Mouse (Mus musculus): Measurements from ENCODE around the gene Enkur. TPM values are rescaled to one million over a fixed set of nuclear protein-coding genes. Genes with fewer than 3 reads are reported as not detected.
A peak's percentile ranks its signal among the peaks of the same experiment; 100 is the strongest.

Enkur gene
- polyA plus RNA-seq, 1 experiment from 2014 or later, result 8.4 TPM

DNA sequence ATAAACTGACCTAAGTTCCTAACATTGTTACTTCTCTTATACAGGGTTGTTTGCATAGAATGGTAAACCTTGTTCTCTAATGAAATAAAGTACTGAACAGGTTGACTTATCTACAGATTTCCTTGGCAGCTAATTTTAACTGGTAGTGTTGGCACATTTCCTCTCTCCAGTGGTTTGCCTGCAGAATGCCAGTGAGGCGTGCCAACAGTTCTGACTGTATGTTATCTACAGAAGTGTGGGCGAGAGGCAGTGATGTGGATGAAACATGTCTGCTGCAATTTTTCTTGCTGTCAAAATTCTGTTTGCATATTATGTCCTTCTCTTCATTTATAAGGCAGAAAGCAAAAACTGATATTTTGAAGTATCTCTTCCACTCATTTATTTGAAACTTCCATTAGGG, 2.4 kb downstream of the Enkur start:
- Histone ChIP-seq H3K4me1 (ENCODE audit: control insufficient read depth, insufficient read depth, low read length) (peaks cover 13% of the 10 kb centered on the region), H3K9me3 (replicated peaks; ENCODE audit: control insufficient read depth, low read length, poor library complexity, severe bottlenecking) (no peaks in the 10 kb centered on the region), H3K36me3 (ENCODE audit: control insufficient read depth, insufficient read depth, low read length) (no peaks in the 10 kb centered on the region), H3K27ac (ENCODE audit: low read length) (no peak overlapping the region), H3K4me2 (ENCODE audit: low read length) (no peak overlapping the region), H3K4me3 (ENCODE audit: low read depth, low read length) (no peak overlapping the region), H3K9ac (ENCODE audit: low read depth, low read length) (no peak overlapping the region), H3K27me3 (ENCODE audit: control insufficient read depth, insufficient read depth, low read depth, low read length) (no peaks in the 10 kb centered on the region)
- WGBS, result 87% methylated on average over 2 of the region's 2 CpGs
- ATAC-seq, result no peak

DNA sequence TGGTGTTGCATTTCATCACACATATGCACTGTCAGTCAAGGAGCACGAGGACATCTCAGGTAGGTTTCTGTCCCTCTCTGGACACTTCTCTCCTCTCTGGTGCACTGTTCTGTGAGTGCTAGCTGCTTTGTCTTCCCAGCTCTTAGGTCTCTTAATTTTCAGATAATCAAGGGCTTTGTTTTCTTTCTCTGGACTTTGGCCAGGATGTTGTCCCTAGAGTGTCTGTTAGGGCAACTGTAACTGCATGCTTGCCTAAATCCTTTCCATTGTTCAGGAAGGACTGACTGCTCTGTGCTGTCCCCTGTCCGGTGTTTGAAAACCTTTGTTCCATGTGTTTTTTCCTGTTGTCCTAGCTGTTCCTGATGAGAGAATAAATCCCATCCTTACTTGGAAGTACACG, 6.1 kb downstream of the Enkur start:
- H3K4me3 ChIP-seq (ENCODE audit: low read depth, low read length), result no peak overlapping the region
- no peak overlapping the region for H3K27ac ChIP-seq (ENCODE audit: low read length)
- no peak for ATAC-seq
- no peak overlapping the region for H3K9ac ChIP-seq (ENCODE audit: low read depth, low read length)
- no peak overlapping the region for H3K4me2 ChIP-seq (ENCODE audit: low read length)
- H3K9me3 ChIP-seq (replicated peaks; ENCODE audit: control insufficient read depth, low read length, poor library complexity, severe bottlenecking), result no peaks in the 10 kb centered on the region; the same call in 1 of the 2 replicates
- H3K4me1 ChIP-seq (ENCODE audit: control insufficient read depth, insufficient read depth, low read length), result no peaks in the 10 kb centered on the region
- no peaks in the 10 kb centered on the region for H3K27me3 ChIP-seq (ENCODE audit: control insufficient read depth, insufficient read depth, low read depth, low read length)
- no peaks in the 10 kb centered on the region for H3K36me3 ChIP-seq (ENCODE audit: control insufficient read depth, insufficient read depth, low read length)
- WGBS, result 68% methylated on average over 3 of the region's 3 CpGs

DNA sequence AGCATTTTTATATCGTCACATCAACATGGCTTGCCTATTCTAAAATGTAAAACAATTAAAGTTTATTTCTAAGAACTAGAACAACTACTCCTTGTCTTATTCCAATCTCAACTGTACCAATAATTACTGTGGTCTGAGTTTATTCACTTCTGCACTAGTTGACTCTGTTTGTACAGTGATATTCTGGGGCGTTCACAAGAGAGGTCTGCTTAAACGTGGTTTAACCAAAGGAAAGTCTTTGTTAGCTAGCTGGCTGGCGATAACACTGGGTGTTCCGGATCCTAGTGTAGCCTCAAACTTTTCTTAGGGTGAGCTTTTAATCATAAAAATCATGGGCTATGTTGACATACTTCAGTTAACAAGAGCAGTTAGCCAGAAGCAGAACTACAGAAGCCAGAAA, 9.9 kb downstream of the Enkur start:
- no peak overlapping the region for H3K4me2 ChIP-seq (ENCODE audit: low read length)
- 94% methylated on average over 5 of the region's 5 CpGs for WGBS
- no peak for ATAC-seq
- H3K9me3 ChIP-seq (replicated peaks; ENCODE audit: control insufficient read depth, low read length, poor library complexity, severe bottlenecking), result no peaks in the 10 kb centered on the region; the same call in 1 of the 2 replicates
- no peaks in the 10 kb centered on the region for H3K27me3 ChIP-seq (ENCODE audit: control insufficient read depth, insufficient read depth, low read depth, low read length)
- no peak overlapping the region for H3K4me3 ChIP-seq (ENCODE audit: low read depth, low read length)
- H3K27ac ChIP-seq (ENCODE audit: low read length), result no peak overlapping the region
- no peak overlapping the region for H3K9ac ChIP-seq (ENCODE audit: low read depth, low read length)
- no peaks in the 10 kb centered on the region for H3K36me3 ChIP-seq (ENCODE audit: control insufficient read depth, insufficient read depth, low read length)
- no peaks in the 10 kb centered on the region for H3K4me1 ChIP-seq (ENCODE audit: control insufficient read depth, insufficient read depth, low read length)

DNA sequence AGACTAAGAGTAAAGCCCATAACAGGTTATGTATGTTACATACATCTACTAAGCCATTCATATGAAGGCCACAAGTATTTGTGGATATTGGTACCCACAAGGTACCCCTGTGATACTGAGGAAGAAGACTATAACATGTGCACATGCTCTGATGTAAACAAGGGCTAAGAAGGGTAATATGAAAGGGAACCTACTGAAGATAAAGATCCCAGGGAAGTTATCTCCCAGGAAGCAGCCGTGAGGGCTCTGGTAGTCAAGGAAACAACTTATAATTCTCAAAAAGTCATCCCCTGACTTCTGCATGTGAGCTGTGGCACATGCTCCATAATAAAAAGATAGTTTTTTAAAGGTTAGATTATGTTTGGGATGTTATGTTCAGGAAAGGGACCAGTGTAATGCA, 13.9 kb downstream of the Enkur start:
- no peak overlapping the region for H3K27ac ChIP-seq (ENCODE audit: low read length)
- WGBS, result 71% methylated on average over 1 of the region's 1 CpGs
- H3K9me3 ChIP-seq (replicated peaks; ENCODE audit: control insufficient read depth, low read length, poor library complexity, severe bottlenecking), result no peaks in the 10 kb centered on the region
- no peaks in the 10 kb centered on the region for H3K27me3 ChIP-seq (ENCODE audit: control insufficient read depth, insufficient read depth, low read depth, low read length)
- no peak overlapping the region for H3K9ac ChIP-seq (ENCODE audit: low read depth, low read length)
- no peak for ATAC-seq
- no peaks in the 10 kb centered on the region for H3K36me3 ChIP-seq (ENCODE audit: control insufficient read depth, insufficient read depth, low read length)
- H3K4me2 ChIP-seq (ENCODE audit: low read length), result no peak overlapping the region
- no peak overlapping the region for H3K4me3 ChIP-seq (ENCODE audit: low read depth, low read length)
- 0 out of 2 replicates have a peak, but pooled peaks cover 2% of the 10 kb centered on the region for H3K4me1 ChIP-seq (ENCODE audit: control insufficient read depth, insufficient read depth, low read length)

DNA sequence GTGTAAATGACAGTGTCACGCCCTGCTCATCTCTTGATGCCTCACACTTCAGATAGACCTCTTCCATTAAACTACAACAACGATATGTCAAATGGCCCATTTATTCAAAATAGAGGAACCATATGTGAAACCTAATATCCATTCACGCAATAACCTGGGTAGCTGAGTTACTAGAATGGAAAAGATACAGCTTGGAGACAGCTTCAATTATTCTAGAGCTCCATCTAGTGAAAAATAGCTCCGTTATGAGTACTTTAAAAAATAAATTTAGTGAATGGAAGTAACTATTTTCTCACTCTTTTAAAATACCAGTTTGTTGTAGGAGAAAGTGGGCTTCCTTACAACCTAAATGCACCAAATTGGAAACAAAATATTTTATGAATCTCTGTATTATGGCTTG, 16.6 kb downstream of the Enkur start:
- WGBS, result 60% methylated on average over 4 of the region's 4 CpGs
- Histone ChIP-seq H3K27ac (ENCODE audit: low read length) (no peak overlapping the region), H3K4me2 (ENCODE audit: low read length) (no peak overlapping the region), H3K27me3 (ENCODE audit: control insufficient read depth, insufficient read depth, low read depth, low read length) (no peaks in the 10 kb centered on the region), H3K36me3 (ENCODE audit: control insufficient read depth, insufficient read depth, low read length) (no peaks in the 10 kb centered on the region), H3K4me1 (ENCODE audit: control insufficient read depth, insufficient read depth, low read length) (0 out of 2 replicates have a peak, but pooled peaks cover 2% of the 10 kb centered on the region), H3K9me3 (replicated peaks; ENCODE audit: control insufficient read depth, low read length, poor library complexity, severe bottlenecking) (no peaks in the 10 kb centered on the region), H3K9ac (ENCODE audit: low read depth, low read length) (no peak overlapping the region), H3K4me3 (ENCODE audit: low read depth, low read length) (no peak overlapping the region)
- ATAC-seq, result peak; percentile 42; the same call in 1 of the 2 replicates

DNA sequence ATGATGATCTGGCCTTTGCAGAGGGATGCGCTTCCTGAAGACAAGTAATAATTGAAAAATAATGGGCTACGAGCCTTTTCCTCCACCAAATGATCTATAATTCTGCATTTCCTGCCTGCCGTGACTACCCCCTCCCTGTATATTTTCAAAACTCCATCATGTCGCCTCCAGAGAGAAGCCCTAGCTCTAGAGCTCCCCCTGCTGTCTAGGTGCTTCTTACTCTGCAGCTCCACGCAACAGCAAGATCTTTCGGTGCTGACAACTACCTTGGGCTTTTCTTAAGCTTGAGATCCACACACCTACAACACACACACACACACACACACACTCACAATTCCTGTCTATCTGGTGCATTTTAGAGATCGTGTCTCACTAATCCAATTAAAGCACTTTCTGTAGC, 17.6 kb downstream of the Enkur start:
- 56% methylated on average over 7 of the region's 7 CpGs for WGBS
- H3K27me3 ChIP-seq (ENCODE audit: control insufficient read depth, insufficient read depth, low read depth, low read length), result no peaks in the 10 kb centered on the region
- H3K9me3 ChIP-seq (replicated peaks; ENCODE audit: control insufficient read depth, low read length, poor library complexity, severe bottlenecking), result no peaks in the 10 kb centered on the region
- no peak overlapping the region for H3K4me3 ChIP-seq (ENCODE audit: low read depth, low read length)
- H3K4me1 ChIP-seq (ENCODE audit: control insufficient read depth, insufficient read depth, low read length), result 0 out of 2 replicates have a peak, but pooled peaks cover 2% of the 10 kb centered on the region
- ATAC-seq, result no peak
- H3K4me2 ChIP-seq (ENCODE audit: low read length), result no peak overlapping the region
- H3K36me3 ChIP-seq (ENCODE audit: control insufficient read depth, insufficient read depth, low read length), result no peaks in the 10 kb centered on the region
- H3K27ac ChIP-seq (ENCODE audit: low read length), result no peak overlapping the region
- H3K9ac ChIP-seq (ENCODE audit: low read depth, low read length), result no peak overlapping the region

DNA sequence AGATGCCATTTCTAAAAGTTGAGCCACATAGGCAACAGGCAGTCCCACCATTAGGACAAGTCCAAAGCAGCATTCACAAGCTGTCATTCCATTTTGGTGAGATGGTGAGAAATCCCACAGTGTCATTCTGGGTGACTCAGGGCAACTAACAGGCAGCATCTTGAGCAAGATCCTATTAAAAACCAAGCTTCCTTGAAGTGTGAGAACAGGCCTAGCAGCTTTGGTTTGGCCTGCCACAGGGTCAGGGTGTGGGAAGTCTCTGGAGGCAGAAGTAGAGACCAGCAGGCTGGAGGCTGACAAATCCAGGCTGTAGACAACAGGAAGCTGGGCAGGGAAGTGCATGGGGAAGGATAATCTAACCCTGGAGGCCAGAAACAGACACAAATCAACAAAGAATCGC, 22.4 kb downstream of the Enkur start:
- Histone ChIP-seq H3K36me3 (ENCODE audit: control insufficient read depth, insufficient read depth, low read length) (no peaks in the 10 kb centered on the region), H3K4me2 (ENCODE audit: low read length) (no peak overlapping the region), H3K27ac (ENCODE audit: low read length) (no peak overlapping the region), H3K27me3 (ENCODE audit: control insufficient read depth, insufficient read depth, low read depth, low read length) (no peaks in the 10 kb centered on the region), H3K9me3 (replicated peaks; ENCODE audit: control insufficient read depth, low read length, poor library complexity, severe bottlenecking) (no peaks in the 10 kb centered on the region), H3K9ac (ENCODE audit: low read depth, low read length) (no peak overlapping the region), H3K4me3 (ENCODE audit: low read depth, low read length) (no peak overlapping the region), H3K4me1 (ENCODE audit: control insufficient read depth, insufficient read depth, low read length) (no peaks in the 10 kb centered on the region)
- ATAC-seq, result no peak
- WGBS, result 88% methylated on average over 1 of the region's 1 CpGs

DNA sequence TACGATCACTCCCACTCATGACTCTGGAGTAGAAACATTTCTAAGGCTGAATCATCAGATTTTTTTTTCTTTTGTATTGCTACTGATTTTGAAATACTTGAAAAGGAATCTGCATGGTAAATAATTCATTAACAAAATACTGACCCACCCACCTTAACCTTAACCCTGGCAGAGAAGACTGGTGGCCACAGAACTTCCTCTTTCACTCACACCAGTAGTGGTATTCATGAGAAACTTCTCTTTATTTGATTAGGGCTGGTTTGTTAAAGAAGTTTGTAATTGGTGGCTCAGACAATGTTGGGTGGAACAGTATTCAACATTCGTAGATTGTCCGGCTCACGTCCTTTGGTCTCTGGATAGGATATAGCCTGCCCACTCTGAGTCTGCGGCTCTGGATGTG, 26.0 kb downstream of the Enkur start:
- H3K36me3 ChIP-seq (ENCODE audit: control insufficient read depth, insufficient read depth, low read length), result no peaks in the 10 kb centered on the region
- H3K9me3 ChIP-seq (replicated peaks; ENCODE audit: control insufficient read depth, low read length, poor library complexity, severe bottlenecking), result no peaks in the 10 kb centered on the region
- WGBS, result 97% methylated on average over 5 of the region's 5 CpGs
- no peaks in the 10 kb centered on the region for H3K27me3 ChIP-seq (ENCODE audit: control insufficient read depth, insufficient read depth, low read depth, low read length)
- ATAC-seq, result no peak
- H3K27ac ChIP-seq (ENCODE audit: low read length), result no peak overlapping the region
- no peaks in the 10 kb centered on the region for H3K4me1 ChIP-seq (ENCODE audit: control insufficient read depth, insufficient read depth, low read length)
- no peak overlapping the region for H3K4me2 ChIP-seq (ENCODE audit: low read length)
- no peak overlapping the region for H3K4me3 ChIP-seq (ENCODE audit: low read depth, low read length)
- no peak overlapping the region for H3K9ac ChIP-seq (ENCODE audit: low read depth, low read length)

DNA sequence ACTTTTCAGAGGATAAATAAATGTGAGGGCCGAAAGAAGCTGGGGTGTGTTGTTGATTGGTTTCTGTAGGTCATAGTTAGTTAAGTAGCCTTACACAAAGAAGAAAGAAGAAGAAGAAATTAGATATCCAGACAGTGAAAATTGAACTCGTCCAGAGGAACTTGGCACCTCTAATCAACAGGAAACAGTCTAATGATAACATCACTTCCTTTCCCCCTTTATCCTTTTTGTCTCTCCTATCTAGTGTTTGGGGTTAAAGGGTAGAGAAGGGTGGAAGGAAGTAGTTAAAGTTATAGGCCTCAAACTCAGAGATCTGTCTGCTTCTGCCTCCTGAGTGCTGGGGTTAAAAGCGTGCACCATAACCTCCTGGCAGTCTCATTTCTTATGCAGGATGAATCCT, 32.4 kb downstream of the Enkur start:
- Histone ChIP-seq H3K36me3 (ENCODE audit: control insufficient read depth, insufficient read depth, low read length) (no peaks in the 10 kb centered on the region), H3K9me3 (replicated peaks; ENCODE audit: control insufficient read depth, low read length, poor library complexity, severe bottlenecking) (peaks cover 3% of the 10 kb centered on the region), H3K27ac (ENCODE audit: low read length) (no peak overlapping the region), H3K4me3 (ENCODE audit: low read depth, low read length) (no peak overlapping the region), H3K4me2 (ENCODE audit: low read length) (no peak overlapping the region), H3K4me1 (ENCODE audit: control insufficient read depth, insufficient read depth, low read length) (no peaks in the 10 kb centered on the region), H3K27me3 (ENCODE audit: control insufficient read depth, insufficient read depth, low read depth, low read length) (no peaks in the 10 kb centered on the region), H3K9ac (ENCODE audit: low read depth, low read length) (no peak overlapping the region)
- WGBS, result 92% methylated on average over 3 of the region's 3 CpGs
- no peak for ATAC-seq

DNA sequence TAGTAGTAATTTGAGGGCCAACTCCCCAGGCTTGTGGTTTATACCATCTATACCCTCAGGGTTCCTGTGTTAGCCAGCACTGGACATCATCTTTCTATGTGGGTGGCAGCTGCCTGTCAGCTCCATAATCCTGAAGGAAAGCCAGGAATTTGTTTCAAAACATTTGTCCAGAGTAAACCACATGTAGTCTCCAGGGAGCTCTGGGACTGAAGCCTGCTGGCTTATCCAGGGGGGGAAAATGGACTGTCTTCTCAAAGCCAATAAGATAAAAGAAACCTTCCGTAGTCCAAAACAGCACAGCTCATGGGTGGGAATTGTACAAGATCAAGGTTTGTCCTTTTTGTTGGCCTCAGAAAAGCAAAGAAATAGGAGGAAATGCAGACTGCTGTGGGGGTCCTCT, 37.2 kb downstream of the Enkur start:
- no peak for ATAC-seq
- Histone ChIP-seq H3K27ac (ENCODE audit: low read length) (no peak overlapping the region), H3K36me3 (ENCODE audit: control insufficient read depth, insufficient read depth, low read length) (no peaks in the 10 kb centered on the region), H3K27me3 (ENCODE audit: control insufficient read depth, insufficient read depth, low read depth, low read length) (no peaks in the 10 kb centered on the region), H3K9me3 (replicated peaks; ENCODE audit: control insufficient read depth, low read length, poor library complexity, severe bottlenecking) (peaks cover 3% of the 10 kb centered on the region), H3K4me3 (ENCODE audit: low read depth, low read length) (no peak overlapping the region), H3K9ac (ENCODE audit: low read depth, low read length) (no peak overlapping the region), H3K4me1 (ENCODE audit: control insufficient read depth, insufficient read depth, low read length) (no peaks in the 10 kb centered on the region), H3K4me2 (ENCODE audit: low read length) (no peak overlapping the region)
- 76% methylated on average over 1 of the region's 1 CpGs for WGBS
